Comparison of ENCODE assay signal across 10 mouse cellular contexts in the genomic region with DNA sequence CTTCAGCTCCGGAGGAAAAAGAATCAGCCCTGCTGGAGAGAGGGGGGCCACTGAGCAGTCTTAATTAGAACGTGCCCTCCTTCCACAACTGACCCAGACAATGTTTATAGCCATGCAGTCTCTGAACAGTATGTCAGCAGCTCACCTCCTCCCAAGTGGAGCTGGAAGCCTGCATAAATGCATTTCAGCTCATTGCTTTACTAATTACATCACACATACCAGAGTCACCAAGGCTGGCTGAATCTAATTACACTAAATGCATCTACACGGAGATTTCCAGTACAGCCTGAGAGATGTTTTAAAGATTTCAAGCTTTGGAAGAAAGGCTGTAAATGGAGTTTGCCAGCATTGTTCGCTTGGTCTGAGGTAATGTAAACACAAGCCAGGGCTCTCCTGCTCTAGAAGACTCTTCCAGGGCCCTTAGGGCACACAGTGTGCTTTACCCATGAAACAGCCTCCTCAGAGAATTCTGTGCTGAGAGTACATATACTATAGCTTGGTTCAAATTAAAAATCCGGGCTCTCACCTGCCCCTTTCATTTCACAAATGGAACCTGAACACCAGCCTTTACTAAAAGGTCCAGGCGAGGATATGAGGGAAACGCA.
A peak's percentile ranks its signal among the peaks of the same experiment; 100 is the strongest.
DNase-seq lines count a peak whose midpoint lies in the region; ATAC-seq and TF ChIP-seq lines count a peak whose summit lies in the region.
"Had no signal": no experiment of that assay in that cellular context is flagged by ENCODE, and none has a peak within 500 bp of the region (broad histone marks: within the 10 kb centered on the region; RNA-seq: fewer than 3 reads in every experiment).

No protein-coding gene starts in this region.

- H3K27ac ChIP-seq in lung, postnatal 0 days (ENCODE audit: low read length), result peak overlapping the region; percentile 9; the same call in 1 of the 2 replicates
- H3K27ac ChIP-seq in embryonic facial prominence, embryonic 14.5 days (replicated peaks; ENCODE audit: low read depth, low read length), result peak overlapping the region; percentile 17; the same call in 1 of the 2 replicates
- H3K27ac ChIP-seq in hindbrain, embryonic 15.5 days (replicated peaks), result peak overlapping the region; percentile 73
- no peak overlapping the region for H3K27ac ChIP-seq in neural tube, embryonic 12.5 days

- H3K9me3 ChIP-seq in lung, postnatal 0 days (ENCODE audit: low read length), result no peaks in the 10 kb centered on the region
- no peaks in the 10 kb centered on the region for H3K9me3 ChIP-seq in embryonic facial prominence, embryonic 14.5 days (ENCODE audit: control insufficient read depth, low read length)
- no peaks in the 10 kb centered on the region for H3K9me3 ChIP-seq in hindbrain, embryonic 15.5 days
- H3K9me3 ChIP-seq in neural tube, embryonic 12.5 days, result no peaks in the 10 kb centered on the region
- H3K9me3 ChIP-seq: G1E had no signal

- peak; percentile 29 for DNase-seq in lung, postnatal 0 days (ENCODE audit: low spot score)
- DNase-seq in lung, postnatal 25 days (ENCODE audit: low spot score), result no peak
- DNase-seq in embryonic facial prominence, embryonic 14.5 days (ENCODE audit: low spot score), result peak; percentile 70
- DNase-seq in cerebellum, postnatal 25 days, result no peak
- no peak for DNase-seq in layer of hippocampus, postnatal 10 days (ENCODE audit: low spot score in 2 of 2)
- DNase-seq: liver had no signal

- 39% methylated on average over 7 of the region's 7 CpGs for WGBS in lung, postnatal 0 days
- 38% methylated on average over 7 of the region's 7 CpGs for whole genome bisulfite sequencing in embryonic facial prominence, embryonic 14.5 days
- WGBS in hindbrain, embryonic 15.5 days, result 37% methylated on average over 7 of the region's 7 CpGs
- WGBS in neural tube, embryonic 12.5 days, result 44% methylated on average over 7 of the region's 7 CpGs

- no peak overlapping the region for H3K4me2 ChIP-seq in lung, postnatal 0 days (replicated peaks; ENCODE audit: low read depth, low read length)
- no peak overlapping the region for H3K4me2 ChIP-seq in embryonic facial prominence, embryonic 14.5 days (ENCODE audit: low read depth, low read length)
- H3K4me2 ChIP-seq in hindbrain, embryonic 15.5 days, result no peak overlapping the region
- no peak overlapping the region for H3K4me2 ChIP-seq in neural tube, embryonic 12.5 days (replicated peaks)

- no peak overlapping the region for H3K4me3 ChIP-seq in lung, postnatal 0 days (ENCODE audit: low read depth, low read length)
- no peak overlapping the region for H3K4me3 ChIP-seq in embryonic facial prominence, embryonic 14.5 days (ENCODE audit: low read depth, low read length)
- no peak overlapping the region for H3K4me3 ChIP-seq in hindbrain, embryonic 15.5 days
- H3K4me3 ChIP-seq in neural tube, embryonic 12.5 days, result no peak overlapping the region

- no peak for TF ChIP-seq EP300 in lung, postnatal 0 days (IDR thresholded peaks at IDR 0.05)

- H3K4me1 ChIP-seq in lung, postnatal 0 days (ENCODE audit: insufficient read depth, low read depth, low read length), result peaks cover 4% of the 10 kb centered on the region; the same call in 1 of the 2 replicates
- 0 out of 2 replicates have a peak, but pooled peaks cover 10% of the 10 kb centered on the region for H3K4me1 ChIP-seq in embryonic facial prominence, embryonic 14.5 days (ENCODE audit: control insufficient read depth, insufficient read depth, low read length)
- peaks cover 10% of the 10 kb centered on the region for H3K4me1 ChIP-seq in hindbrain, embryonic 15.5 days (replicated peaks)
- peaks cover 11% of the 10 kb centered on the region; the same call in 1 of the 2 replicates for H3K4me1 ChIP-seq in neural tube, embryonic 12.5 days

- no peaks in the 10 kb centered on the region for H3K36me3 ChIP-seq in lung, postnatal 0 days (ENCODE audit: insufficient read depth, low read length)
- no peaks in the 10 kb centered on the region for H3K36me3 ChIP-seq in embryonic facial prominence, embryonic 14.5 days (ENCODE audit: control insufficient read depth, insufficient read depth, low read length)
- H3K36me3 ChIP-seq in hindbrain, embryonic 15.5 days, result no peaks in the 10 kb centered on the region
- H3K36me3 ChIP-seq in neural tube, embryonic 12.5 days, result no peaks in the 10 kb centered on the region
- H3K36me3 ChIP-seq: G1E had no signal

- ATAC-seq in lung, postnatal 0 days, result peak; percentile 72
- peak; percentile 81 for ATAC-seq in embryonic facial prominence, embryonic 14.5 days (ENCODE audit: low read depth)
- ATAC-seq in hindbrain, embryonic 15.5 days (ENCODE audit: low FRiP score, low read depth), result peak; percentile 90
- peak; percentile 82 for ATAC-seq in neural tube, embryonic 12.5 days (ENCODE audit: low FRiP score, low read depth)
- ATAC-seq: intestine, embryonic 16.5 days had no signal

- H3K27me3 ChIP-seq in lung, postnatal 0 days (replicated peaks; ENCODE audit: insufficient read depth, low read length), result no peaks in the 10 kb centered on the region
- no peaks in the 10 kb centered on the region for H3K27me3 ChIP-seq in embryonic facial prominence, embryonic 14.5 days (replicated peaks; ENCODE audit: control insufficient read depth, insufficient read depth, low read length)
- no peaks in the 10 kb centered on the region for H3K27me3 ChIP-seq in hindbrain, embryonic 15.5 days
- H3K27me3 ChIP-seq in neural tube, embryonic 12.5 days (replicated peaks), result no peaks in the 10 kb centered on the region

- H3K9ac ChIP-seq in lung, postnatal 0 days (replicated peaks; ENCODE audit: low read depth), result no peak overlapping the region
- no peak overlapping the region for H3K9ac ChIP-seq in embryonic facial prominence, embryonic 14.5 days (ENCODE audit: low read depth, low read length)
- H3K9ac ChIP-seq in hindbrain, embryonic 15.5 days, result no peak overlapping the region
- no peak overlapping the region for H3K9ac ChIP-seq in neural tube, embryonic 12.5 days

- TF ChIP-seq CTCF in lung, postnatal 0 days (IDR thresholded peaks at IDR 0.05), result no peak

Comparison
In these comparisons a context has a peak if more than half of its experiments do, and no peak if none do; other contexts are left out.
1. DNase-seq: peak in lung, postnatal 0 days (single experiment) and embryonic facial prominence, embryonic 14.5 days (single experiment); none in lung, postnatal 25 days (single experiment), cerebellum, postnatal 25 days (0 of 2) and layer of hippocampus, postnatal 10 days (0 of 2).
2. Peak in every context shown above with its lines, with median percentiles within 50 percentile points of each other: ATAC-seq.